Mouse (Mus musculus) olfactory bulb, adult 2 months (tissue): ENCODE data around the gene Cyp2g1.

Source experiments
- CTCF ChIP-seq: fragments of 200-500 bp; IDR thresholded peaks from 2 replicates; pipeline ENCODE4 v1.5.1; 2012; ENCODE audit warnings: low read depth, mild to moderate bottlenecking, low read length, moderate library complexity; ENCODE audit not compliant: insufficient read depth
- POLR2A ChIP-seq: fragments of 200-500 bp; IDR thresholded peaks from 2 replicates; pipeline ENCODE4 v1.6.1; 2012; ENCODE audit warnings: mild to moderate bottlenecking, low read depth, low read length, moderate library complexity; ENCODE audit not compliant: insufficient read depth

GRCm38 (mm10) chr7:26777806-26778205, 30.9 kb upstream of the Cyp2g1 start:
- no peak for TF ChIP-seq CTCF
- no peak for TF ChIP-seq POLR2A
